Mouse (Mus musculus) megakaryocyte, adult 5-6 weeks (primary cell): ENCODE measurements around the gene Slc39a1. TPM values are rescaled to one million over a fixed set of nuclear protein-coding genes. Genes with fewer than 3 reads are reported as not detected.
"Not testable (repeated sequence)": the region's sequence is repeated elsewhere in the genome, so short reads cannot be mapped to it uniquely, and the experiment has no call there.

Source experiments
- ATAC-seq: 2 replicates; pipeline ENCODE4 v1.8.0; 2016; ENCODE audit warnings: mild to moderate bottlenecking, inconsistent platforms; ENCODE audit not compliant: poor library complexity, severe bottlenecking
- total RNA-seq, 2 experiments: library from RNA; stranded (forward) in 1 of 2; stranded (reverse) in 1 of 2; fragments of 153-499, 151-499 nt in 1 of 2; fragments of 221-1000, 200-1000 nt in 1 of 2; gene quantifications; 2 replicates each; pipeline versions ENCODE4 v1.2.3 to v1.2.4; 2015 to 2017

Gene Slc39a1
- total RNA-seq, 2 experiments from 2014 or later = 20.9 to 44.1 TPM

DNA sequence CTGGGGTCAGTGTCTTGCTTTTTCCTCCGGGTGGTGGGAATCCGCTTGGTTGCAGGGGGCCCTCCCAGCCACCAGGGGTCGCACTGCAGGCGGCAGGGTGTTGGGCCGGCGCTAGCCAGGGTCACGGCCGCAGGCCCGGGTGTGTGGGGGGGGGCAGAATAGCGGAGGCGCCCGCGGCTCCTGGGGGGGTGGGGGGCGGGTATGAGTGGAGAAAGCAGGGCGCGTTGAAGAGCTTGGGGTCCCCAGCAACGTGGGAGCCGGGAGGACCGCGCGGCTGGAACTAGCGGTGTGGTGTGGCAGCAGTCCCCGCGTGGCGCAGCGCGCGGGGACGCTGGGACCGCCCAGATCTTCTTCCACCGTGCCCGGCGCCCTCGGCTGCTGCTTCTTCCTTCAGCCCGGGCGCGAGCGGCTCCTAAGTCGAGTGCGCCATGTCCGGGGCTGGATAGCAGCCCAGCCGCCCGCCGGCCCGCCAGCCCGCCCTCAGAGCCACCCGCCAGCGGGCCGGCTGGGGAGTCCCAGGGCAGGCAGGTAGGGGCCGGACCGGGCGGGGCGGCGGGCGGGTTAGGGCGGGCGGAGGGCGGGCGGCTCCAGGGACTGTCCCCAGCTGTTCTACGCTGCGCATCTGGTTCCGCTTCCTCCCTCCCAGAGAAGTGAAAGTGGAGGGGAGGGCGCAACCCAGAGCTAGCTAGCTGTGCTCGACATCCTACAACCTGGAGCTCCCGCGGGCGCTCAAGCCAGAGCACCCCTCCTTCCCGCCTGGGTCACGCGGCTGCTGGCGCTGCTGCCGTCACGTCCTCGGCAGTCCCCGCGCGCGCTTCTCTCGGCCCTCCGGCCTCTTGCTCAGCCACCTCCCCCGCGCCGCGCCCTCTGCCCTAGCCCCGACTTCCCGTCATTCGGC, 17.3 kb downstream of the Slc39a1 start, which contains the start of gene Dennd4b:
Dennd4b (plus strand) TSS at position 152 of the 898 bp plus-strand sequence.
- ATAC-seq = peak; percentile 70

GRCm38 (mm10) chr3:90265932-90266741, 18.2 kb downstream of the Slc39a1 start:
- peak; percentile 58 for ATAC-seq

DNA sequence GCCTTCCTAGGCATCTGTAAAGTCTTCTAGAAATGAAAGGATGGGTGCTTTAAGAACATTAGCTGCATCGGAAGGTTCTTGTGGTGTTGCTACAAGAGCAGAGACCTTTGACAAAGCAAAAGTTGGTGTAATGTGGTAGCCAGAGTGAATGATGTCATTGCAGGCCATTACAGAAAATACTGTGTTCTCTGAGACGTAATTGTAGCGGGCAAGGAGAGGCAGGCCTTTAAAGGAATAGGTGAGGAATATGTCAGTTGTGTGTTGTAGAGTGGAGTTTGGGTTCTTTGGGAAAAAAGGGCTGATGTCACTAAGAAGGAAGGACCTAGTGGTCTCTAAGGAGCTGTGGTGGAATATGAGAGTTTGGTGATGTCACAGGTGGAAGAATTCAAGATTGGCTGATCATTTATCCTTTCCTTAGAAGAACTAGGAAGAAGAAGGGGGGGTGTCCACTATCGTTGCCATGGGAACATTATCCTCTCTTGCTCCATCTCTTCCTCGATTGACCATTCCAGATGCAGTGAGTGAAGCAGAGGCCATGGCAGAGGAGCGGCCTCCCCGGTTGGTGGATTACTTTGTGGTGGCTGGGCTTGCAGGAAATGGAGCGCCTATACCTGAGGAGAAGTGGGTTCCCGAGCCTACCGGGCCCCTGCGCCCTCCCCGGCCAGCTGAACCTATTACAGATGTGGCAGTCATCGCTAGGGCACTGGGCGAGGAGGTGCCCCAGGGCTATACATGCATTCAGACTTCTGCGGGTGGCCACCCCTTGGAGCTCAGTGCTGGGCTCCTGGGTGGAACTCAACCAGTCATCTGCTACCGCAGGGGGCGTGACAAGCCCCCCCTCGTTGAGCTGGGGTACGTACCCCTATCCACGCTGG, 19.2 kb downstream of the Slc39a1 start:
- ATAC-seq = no peak

GRCm38 (mm10) chr3:90268190-90268589, 20.2 kb downstream of the Slc39a1 start:
- no peak for ATAC-seq

DNA sequence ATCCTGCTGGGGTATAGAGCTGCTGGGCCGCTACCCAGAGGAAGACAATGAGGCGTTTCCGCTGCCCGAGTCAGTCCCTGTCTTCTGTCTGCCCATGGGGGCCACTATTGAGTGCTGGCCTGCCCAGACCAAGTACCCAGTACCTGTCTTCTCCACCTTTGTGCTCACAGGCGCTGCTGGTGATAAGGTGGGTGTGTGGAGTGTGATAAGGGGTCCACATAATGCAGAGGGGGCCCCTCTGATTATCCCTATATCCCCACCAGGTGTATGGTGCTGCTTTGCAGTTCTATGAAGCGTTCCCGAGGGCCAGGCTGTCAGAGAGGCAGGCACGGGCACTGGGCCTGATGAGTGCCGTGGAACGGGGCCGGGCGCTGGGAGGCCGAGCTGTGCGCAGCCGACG, 21.0 kb downstream of the Slc39a1 start:
- no peak for ATAC-seq

GRCm38 (mm10) chr3:90270784-90271183, 22.8 kb downstream of the Slc39a1 start:
- ATAC-seq = no peak

- no peak for ATAC-seq
Observed at GRCm38 (mm10) chr3:90272170-90272569, 24.2 kb downstream of the Slc39a1 start.

- no peak for ATAC-seq
Observed at GRCm38 (mm10) chr3:90273855-90274254, 25.9 kb downstream of the Slc39a1 start.

DNA sequence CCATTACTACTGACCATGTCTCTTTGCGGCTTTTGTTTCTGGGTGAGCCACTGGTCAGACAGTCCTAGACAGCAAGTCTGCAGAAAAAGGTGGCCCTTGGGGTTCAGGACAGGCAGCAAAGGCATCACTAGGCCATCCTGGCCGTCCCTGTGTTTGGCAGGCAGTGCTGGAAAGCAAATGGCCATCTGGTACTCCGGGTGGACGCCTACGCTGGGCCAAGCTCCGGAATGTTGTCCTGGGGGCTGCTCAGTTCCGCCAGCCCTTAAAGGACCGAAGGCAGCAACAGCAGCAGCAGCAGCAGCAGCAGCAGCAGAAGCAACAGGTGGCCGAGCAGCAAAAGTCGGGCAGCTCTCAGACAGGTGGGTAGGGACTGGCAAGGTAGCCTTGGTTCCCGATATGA, 27.3 kb downstream of the Slc39a1 start:
- ATAC-seq = no peak

- no peak for ATAC-seq
Observed at GRCm38 (mm10) chr3:90276858-90277257, 28.9 kb downstream of the Slc39a1 start.

DNA sequence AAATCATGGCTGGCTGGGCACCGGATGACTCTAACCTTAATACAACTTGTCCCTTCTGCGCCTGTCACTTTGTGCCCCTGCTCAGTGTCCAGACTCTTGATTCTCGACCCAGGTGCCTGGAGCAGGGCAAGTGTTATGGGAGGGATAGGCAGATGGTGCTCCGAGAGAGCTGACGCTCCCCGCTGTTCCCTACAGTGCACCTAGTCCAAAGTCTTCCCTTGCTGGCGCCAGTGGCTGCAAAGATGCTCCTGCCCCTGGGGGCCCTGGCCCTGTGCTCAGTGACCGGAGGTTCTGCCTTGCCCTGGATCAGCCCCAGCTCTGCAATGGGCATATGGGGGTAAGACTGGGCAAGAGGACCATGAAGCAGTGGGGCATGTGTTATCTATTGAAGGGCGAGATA, 29.8 kb downstream of the Slc39a1 start:
- no peak for ATAC-seq

GRCm38 (mm10) chr3:90278211-90278610, 30.2 kb downstream of the Slc39a1 start:
- ATAC-seq = no peak

- no peak for ATAC-seq
Observed at GRCm38 (mm10) chr3:90279216-90279615, 31.2 kb downstream of the Slc39a1 start.

DNA sequence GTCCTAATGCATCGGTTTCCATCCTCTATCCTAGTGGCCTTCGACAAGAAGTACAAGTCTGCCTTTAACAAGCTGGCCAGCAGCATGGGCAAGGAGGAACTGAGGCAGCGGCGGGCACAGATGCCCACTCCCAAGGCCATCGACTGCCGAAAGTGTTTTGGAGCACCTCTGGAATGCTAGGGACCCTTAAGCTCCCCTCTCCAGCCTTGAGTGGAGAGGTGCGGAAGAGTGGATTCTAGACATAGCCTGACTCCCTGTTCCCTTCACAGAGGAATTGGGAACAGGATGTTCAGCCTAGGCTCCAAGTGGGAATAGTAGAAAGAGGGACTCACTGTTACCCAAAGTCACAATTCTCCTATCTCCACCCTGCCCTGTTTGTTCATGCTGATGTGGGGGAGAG, 31.8 kb downstream of the Slc39a1 start:
- ATAC-seq = no peak

DNA sequence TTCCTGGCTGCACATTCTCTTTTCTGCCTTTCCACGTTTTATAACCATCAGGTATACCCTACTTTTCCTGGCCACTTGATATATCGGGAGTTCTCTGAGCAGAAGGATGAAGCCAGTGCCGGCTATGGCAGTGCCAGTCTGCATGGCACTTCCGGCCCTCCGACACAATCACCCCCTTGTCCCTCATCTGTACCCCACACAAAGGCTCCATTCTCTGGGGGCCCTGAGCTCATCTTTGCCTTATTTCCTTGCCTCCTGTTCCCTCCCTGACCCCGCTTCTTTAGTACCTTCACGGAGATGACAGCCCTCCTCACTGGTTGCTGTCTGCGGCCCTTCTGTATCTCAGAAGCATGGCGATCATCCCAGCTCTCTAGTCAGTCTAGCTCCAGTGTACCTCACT, 32.7 kb downstream of the Slc39a1 start:
- no peak for ATAC-seq

- no peak for ATAC-seq
Observed at GRCm38 (mm10) chr3:90284150-90284549, 36.2 kb downstream of the Slc39a1 start.

DNA sequence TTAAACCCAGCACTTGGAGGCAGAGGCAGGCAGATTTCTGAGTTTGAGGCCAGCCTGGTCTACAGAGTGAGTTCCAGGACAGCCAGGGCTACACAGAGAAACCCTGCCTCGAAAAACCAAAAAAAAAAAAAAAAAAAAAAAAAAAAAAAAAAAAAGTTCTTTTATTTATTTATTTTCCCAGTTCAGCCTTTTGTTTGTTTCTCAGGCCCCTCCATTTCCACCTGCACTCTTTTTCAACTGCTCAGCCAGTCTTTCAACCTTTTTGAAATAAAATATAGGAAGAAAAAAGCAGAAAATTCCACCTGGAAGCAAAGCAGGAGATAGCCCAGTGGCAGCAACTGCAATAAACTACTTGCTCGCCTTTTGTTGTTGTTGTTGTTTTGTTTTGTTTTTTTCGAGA, 41.4 kb downstream of the Slc39a1 start:
- ATAC-seq = not testable (repeated sequence)

- ATAC-seq = no peak
Observed at GRCm38 (mm10) chr3:90290602-90291001, 42.6 kb downstream of the Slc39a1 start.

GRCm38 (mm10) chr3:90291982-90292344, 44.0 kb downstream of the Slc39a1 start:
- no peak for ATAC-seq

DNA sequence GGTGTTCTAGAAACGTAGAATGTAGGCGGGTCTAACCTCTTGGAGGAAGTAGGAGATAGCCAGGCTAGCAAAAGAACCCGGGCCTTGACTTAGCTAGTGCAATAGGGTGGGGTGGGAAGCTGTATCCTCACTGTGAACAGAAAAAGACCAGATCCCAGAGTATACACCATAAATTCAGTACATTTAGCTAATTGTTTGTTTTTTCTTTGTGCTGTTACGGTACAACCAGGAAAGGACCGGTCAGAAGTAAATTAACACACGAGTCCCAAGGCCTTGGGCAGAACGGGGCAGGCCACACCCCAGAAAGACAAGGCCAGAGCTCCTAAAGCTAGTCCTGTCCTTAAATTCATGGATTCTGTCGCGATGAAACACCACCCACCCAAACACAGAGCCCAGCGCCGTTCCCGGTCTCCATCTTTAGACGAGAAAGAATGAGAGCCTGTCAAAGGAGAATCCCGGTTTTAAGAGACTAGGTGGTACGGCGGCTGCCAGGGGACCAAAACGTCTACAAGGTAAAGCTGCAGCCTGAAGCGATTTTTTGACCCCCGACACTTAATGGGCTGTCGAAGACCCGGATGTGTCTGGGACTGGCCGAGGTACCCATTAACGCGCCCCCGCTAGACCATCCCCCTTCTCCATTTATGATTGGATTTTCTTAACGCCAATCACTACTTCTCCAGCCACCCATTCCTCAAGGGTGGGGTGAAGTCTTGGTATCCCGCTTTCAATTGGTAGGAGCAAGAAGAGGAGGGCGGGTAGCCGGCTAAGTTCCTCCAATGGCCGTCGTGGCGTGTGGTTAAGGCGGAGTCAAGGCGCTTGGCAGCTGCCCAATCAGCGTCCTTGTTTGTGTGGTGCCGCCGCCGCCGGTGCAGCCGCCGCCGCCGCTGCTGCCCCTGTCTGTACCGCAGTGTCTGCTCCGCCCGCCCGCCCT, 44.6 kb downstream of the Slc39a1 start, which contains the start of gene Gatad2b:
Gatad2b (plus strand) TSS at position 834 of the 931 bp plus-strand sequence.
- ATAC-seq = peak; percentile 98
